Mouse (Mus musculus): ENCODE data around the gene 2810004N23Rik. TPM values are rescaled to one million over a fixed set of nuclear protein-coding genes. Genes with fewer than 3 reads are reported as not detected.

2810004N23Rik gene
- polyA plus RNA-seq, 1 experiment from 2014 or later, result 40.8 TPM

GRCm38 (mm10) chr8:124892596-124892995 is 29.7 kb upstream of the 2810004N23Rik start:
- Histone ChIP-seq H3K4me2 (no peak overlapping the region), H3K4me1 (peaks cover 39% of the 10 kb centered on the region), H3K4me3 (no peak overlapping the region), H3K27ac (no peak overlapping the region), H3K36me3 (peaks cover 85% of the 10 kb centered on the region), H3K9me3 (replicated peaks) (peaks cover 7% of the 10 kb centered on the region; the same call in 1 of the 2 replicates), H3K27me3 (replicated peaks) (no peaks in the 10 kb centered on the region), H3K9ac (no peak overlapping the region)
- 77% methylated on average over 3 of the region's 3 CpGs for WGBS (ENCODE audit: insufficient replicate concordance)
- ATAC-seq, result no peak

GRCm38 (mm10) chr8:124888385-124888784 is 25.5 kb upstream of the 2810004N23Rik start:
- Histone ChIP-seq H3K27ac (no peak overlapping the region), H3K4me2 (no peak overlapping the region), H3K27me3 (replicated peaks) (no peaks in the 10 kb centered on the region), H3K36me3 (peaks cover 98% of the 10 kb centered on the region), H3K4me1 (peaks cover 8% of the 10 kb centered on the region), H3K9ac (no peak overlapping the region), H3K9me3 (replicated peaks) (peaks cover 7% of the 10 kb centered on the region; the same call in 1 of the 2 replicates), H3K4me3 (no peak overlapping the region)
- WGBS (ENCODE audit: insufficient replicate concordance), result 83% methylated on average over 5 of the region's 5 CpGs
- ATAC-seq, result no peak

DNA sequence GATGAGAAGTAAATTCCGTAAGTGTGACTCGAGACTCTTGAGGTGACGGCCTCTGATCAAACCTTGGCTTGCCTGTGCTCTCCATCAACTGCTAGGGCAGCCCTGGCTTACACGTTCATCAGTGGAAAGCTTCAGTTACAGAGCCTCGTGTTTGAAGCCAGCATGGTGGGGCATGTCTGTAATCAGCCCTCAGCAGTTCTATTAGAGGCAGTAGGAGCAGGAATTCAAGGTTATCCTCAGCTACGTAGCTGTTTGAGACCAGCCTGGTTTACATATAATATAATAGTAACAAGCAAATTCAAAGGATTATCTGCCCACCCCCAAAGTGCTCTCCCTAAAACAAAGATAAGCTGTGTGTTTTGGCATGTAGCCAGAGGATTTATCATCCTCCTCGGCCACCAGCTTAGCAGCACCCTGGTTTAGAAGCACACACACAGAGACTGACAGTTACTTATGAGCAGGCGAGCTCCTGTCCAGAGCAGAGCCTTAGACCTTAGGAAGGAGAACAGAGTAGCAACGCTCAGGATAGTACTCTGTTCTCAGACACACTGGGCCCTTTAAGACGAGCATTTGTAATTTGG is 16.1 kb upstream of the 2810004N23Rik start:
- Histone ChIP-seq H3K4me2 (no peak overlapping the region), H3K4me1 (0 out of 2 replicates have a peak, but pooled peaks cover 9% of the 10 kb centered on the region), H3K9ac (no peak overlapping the region), H3K4me3 (no peak overlapping the region), H3K36me3 (peaks cover 100% of the 10 kb centered on the region), H3K27me3 (replicated peaks) (no peaks in the 10 kb centered on the region), H3K9me3 (replicated peaks) (no peaks in the 10 kb centered on the region), H3K27ac (no peak overlapping the region)
- peak; percentile 22; the same call in 1 of the 2 replicates for ATAC-seq
- 73% methylated on average over 10 of the region's 10 CpGs for WGBS (ENCODE audit: insufficient replicate concordance)

DNA sequence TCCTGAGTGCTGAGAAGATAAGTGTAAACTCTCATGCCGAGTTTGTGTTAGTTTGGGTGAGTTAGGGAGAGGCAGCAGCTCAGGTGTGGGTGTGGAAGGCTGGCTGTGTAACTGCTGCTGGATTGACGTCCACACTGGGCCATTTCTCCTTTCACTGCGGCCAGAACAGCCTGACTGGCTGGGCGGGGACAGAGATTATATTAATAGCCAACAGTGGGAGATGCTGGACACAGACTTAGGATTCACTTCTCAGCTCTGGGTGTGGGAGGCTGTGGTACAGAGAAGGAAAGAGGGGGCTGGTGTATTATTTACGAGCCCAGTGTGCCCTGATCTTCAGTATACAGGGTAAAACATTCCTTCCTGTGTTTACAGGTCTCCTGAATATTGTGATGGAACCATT is 15.2 kb upstream of the 2810004N23Rik start:
- no peak overlapping the region for H3K4me2 ChIP-seq
- H3K36me3 ChIP-seq, result peaks cover 100% of the 10 kb centered on the region
- H3K4me1 ChIP-seq, result 0 out of 2 replicates have a peak, but pooled peaks cover 9% of the 10 kb centered on the region

DNA sequence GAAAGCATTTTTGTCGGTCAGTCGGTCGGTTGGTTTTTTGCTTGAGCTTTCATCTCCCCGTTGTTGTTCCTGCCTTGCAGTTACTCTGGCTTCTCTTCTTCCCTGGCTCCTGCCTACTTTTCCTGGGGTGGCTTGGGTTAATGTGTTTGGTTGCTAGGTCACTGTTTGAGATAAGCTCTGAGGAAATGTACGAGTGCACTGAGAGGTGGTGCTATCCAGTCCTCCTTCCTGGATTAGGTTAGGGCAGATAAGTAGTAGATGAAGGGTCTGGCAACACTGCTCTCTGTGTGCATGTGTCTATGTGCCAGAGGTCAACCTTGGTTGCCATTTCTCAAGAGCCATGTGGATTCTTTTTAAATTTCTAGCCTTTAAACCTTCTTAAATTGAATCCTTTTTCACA is 9.8 kb upstream of the 2810004N23Rik start:
- H3K27ac ChIP-seq, result no peak overlapping the region
- H3K4me2 ChIP-seq, result no peak overlapping the region
- H3K9ac ChIP-seq, result no peak overlapping the region
- H3K4me1 ChIP-seq, result peaks cover 30% of the 10 kb centered on the region; the same call in 1 of the 2 replicates
- WGBS (ENCODE audit: insufficient replicate concordance), result 63% methylated on average over 5 of the region's 5 CpGs
- no peaks in the 10 kb centered on the region for H3K9me3 ChIP-seq (replicated peaks)
- H3K27me3 ChIP-seq (replicated peaks), result no peaks in the 10 kb centered on the region
- no peak overlapping the region for H3K4me3 ChIP-seq
- peaks cover 84% of the 10 kb centered on the region for H3K36me3 ChIP-seq
- ATAC-seq, result no peak

More for the DNA sequence above, 15.2 kb upstream of the 2810004N23Rik start:
- Histone ChIP-seq H3K4me3 (no peak overlapping the region), H3K9ac (no peak overlapping the region), H3K27ac (no peak overlapping the region), H3K27me3 (replicated peaks) (no peaks in the 10 kb centered on the region), H3K9me3 (replicated peaks) (no peaks in the 10 kb centered on the region)
- ATAC-seq, result no peak
- WGBS (ENCODE audit: insufficient replicate concordance), result 73% methylated on average over 5 of the region's 5 CpGs

DNA sequence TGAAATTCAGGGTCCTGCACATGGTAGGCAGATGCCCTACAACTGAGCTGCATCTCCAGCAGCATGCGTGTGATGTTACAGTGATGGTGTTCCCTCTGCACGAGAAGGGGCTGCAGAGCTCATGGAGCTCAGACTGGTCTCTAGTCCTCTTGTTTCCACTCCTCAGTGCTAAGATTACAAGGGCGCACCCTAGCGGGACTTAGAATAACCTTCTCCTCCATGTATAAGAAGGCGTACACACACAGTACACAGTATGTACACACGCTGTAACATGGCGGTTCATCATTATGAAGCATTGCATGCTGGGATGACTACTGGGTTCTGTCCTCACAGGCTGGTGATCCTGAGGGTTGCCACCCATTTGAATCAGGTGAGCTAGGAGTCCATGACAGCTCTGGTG is 9.2 kb upstream of the 2810004N23Rik start:
- WGBS (ENCODE audit: insufficient replicate concordance), result 86% methylated on average over 7 of the region's 7 CpGs
- peaks cover 84% of the 10 kb centered on the region for H3K36me3 ChIP-seq
- H3K9me3 ChIP-seq (replicated peaks), result no peaks in the 10 kb centered on the region
- no peak overlapping the region for H3K4me3 ChIP-seq
- H3K9ac ChIP-seq, result no peak overlapping the region
- no peak overlapping the region for H3K27ac ChIP-seq
- ATAC-seq, result 0 out of 2 replicates have a peak, but pooled peaks have one; percentile 30
- H3K4me2 ChIP-seq, result no peak overlapping the region
- H3K4me1 ChIP-seq, result peaks cover 36% of the 10 kb centered on the region
- H3K27me3 ChIP-seq (replicated peaks), result no peaks in the 10 kb centered on the region

DNA sequence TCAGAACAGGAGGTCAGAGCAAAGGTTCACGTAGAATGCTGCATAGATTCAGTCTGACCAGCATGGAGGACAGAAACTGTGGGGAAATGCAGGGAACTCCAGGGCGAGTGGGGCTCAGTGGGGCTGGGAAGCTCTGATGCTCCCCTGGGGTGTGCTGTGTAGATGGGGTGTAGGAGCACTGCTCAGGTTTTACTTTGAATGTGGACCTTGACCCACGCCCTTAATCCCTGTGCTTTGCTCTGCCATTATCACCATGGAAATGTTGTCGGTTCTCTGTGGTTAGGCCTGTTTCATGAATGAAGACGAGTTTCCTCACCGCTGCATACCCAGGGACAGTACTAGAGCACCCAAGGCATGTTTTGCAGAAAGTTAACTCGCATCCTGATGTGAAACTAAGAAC is 8.6 kb upstream of the 2810004N23Rik start:
- no peak for ATAC-seq
- Histone ChIP-seq H3K9me3 (replicated peaks) (no peaks in the 10 kb centered on the region), H3K9ac (no peak overlapping the region), H3K4me1 (peaks cover 42% of the 10 kb centered on the region), H3K27me3 (replicated peaks) (no peaks in the 10 kb centered on the region), H3K4me3 (no peak overlapping the region), H3K4me2 (no peak overlapping the region), H3K36me3 (peaks cover 79% of the 10 kb centered on the region), H3K27ac (no peak overlapping the region)
- 82% methylated on average over 7 of the region's 7 CpGs for WGBS (ENCODE audit: insufficient replicate concordance)

DNA sequence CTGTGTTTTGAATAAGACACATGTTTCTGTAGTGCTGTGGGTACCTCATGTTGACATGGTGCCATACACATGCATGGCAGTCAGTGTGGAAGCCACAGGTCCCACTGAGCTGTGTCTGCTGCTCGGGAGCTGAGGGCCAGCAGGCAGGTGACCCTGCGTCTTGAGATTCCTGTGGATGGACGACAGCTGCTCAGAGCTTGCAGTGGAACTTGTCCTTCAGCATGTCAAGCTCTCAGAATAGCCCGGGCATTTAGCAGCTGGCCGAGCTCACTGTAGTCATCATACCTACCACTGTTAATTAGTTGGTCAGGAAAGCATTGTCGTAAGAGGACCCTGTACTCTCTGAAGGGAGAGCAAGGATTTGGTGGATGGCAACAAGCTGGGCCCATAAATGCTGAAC is 6.8 kb upstream of the 2810004N23Rik start:
- 83% methylated on average over 6 of the region's 6 CpGs for WGBS (ENCODE audit: insufficient replicate concordance)
- Histone ChIP-seq H3K9me3 (replicated peaks) (no peaks in the 10 kb centered on the region), H3K4me1 (peaks cover 60% of the 10 kb centered on the region), H3K9ac (no peak overlapping the region), H3K27ac (no peak overlapping the region), H3K27me3 (replicated peaks) (no peaks in the 10 kb centered on the region), H3K4me3 (no peak overlapping the region), H3K36me3 (peaks cover 71% of the 10 kb centered on the region), H3K4me2 (no peak overlapping the region)
- no peak for ATAC-seq

- no peak overlapping the region for H3K4me3 ChIP-seq
- WGBS (ENCODE audit: insufficient replicate concordance), result 48% methylated on average over 2 of the region's 2 CpGs
- H3K36me3 ChIP-seq, result peaks cover 45% of the 10 kb centered on the region
- no peaks in the 10 kb centered on the region for H3K27me3 ChIP-seq (replicated peaks)
- H3K9ac ChIP-seq, result no peak overlapping the region
- no peaks in the 10 kb centered on the region for H3K9me3 ChIP-seq (replicated peaks)
- H3K4me2 ChIP-seq, result 0 out of 2 replicates have a peak overlapping the region, but pooled peaks have one; percentile 4
- H3K27ac ChIP-seq, result no peak overlapping the region; the same call in 1 of the 2 replicates
- ATAC-seq, result no peak
- peaks cover 69% of the 10 kb centered on the region for H3K4me1 ChIP-seq
These were observed 4.2 kb upstream of the 2810004N23Rik start for GRCm38 (mm10) chr8:124867126-124867525.

DNA sequence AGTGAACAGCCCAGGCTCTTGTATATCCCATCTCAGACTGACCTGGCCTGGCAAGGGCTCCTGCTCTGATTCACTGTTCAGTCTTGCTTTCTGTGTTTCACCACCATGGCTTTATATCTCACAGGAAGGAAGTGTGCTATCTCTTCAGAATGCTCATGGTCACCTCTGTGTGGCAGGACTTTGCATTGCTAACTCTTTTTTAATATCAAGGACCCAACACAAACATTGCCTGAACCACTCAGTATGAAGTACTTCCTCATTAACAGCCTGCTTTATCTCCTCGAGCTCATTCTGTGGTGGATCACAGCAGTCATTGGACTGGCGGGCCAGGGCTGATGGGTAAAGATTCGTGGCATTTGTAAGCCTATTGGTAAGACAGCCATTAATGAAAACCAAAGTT is 3.7 kb upstream of the 2810004N23Rik start:
- H3K4me2 ChIP-seq, result 0 out of 2 replicates have a peak overlapping the region, but pooled peaks have one; percentile 4
- peaks cover 41% of the 10 kb centered on the region for H3K36me3 ChIP-seq
- 12% methylated on average over 3 of the region's 3 CpGs for WGBS (ENCODE audit: insufficient replicate concordance)
- ATAC-seq, result no peak
- no peaks in the 10 kb centered on the region for H3K9me3 ChIP-seq (replicated peaks)
- no peak overlapping the region for H3K9ac ChIP-seq
- H3K27ac ChIP-seq, result no peak overlapping the region; the same call in 1 of the 2 replicates
- H3K4me3 ChIP-seq, result no peak overlapping the region
- H3K4me1 ChIP-seq, result peaks cover 71% of the 10 kb centered on the region
- no peaks in the 10 kb centered on the region for H3K27me3 ChIP-seq (replicated peaks)

GRCm38 (mm10) chr8:124863729-124864128 is 809 bp upstream of the 2810004N23Rik start:
- Histone ChIP-seq H3K4me2 (peak overlapping the region; percentile 86), H3K27me3 (replicated peaks) (no peaks in the 10 kb centered on the region), H3K36me3 (peaks cover 46% of the 10 kb centered on the region), H3K4me1 (peaks cover 80% of the 10 kb centered on the region), H3K9ac (peak overlapping the region; percentile 92), H3K27ac (peak overlapping the region; percentile 89), H3K9me3 (replicated peaks) (no peaks in the 10 kb centered on the region), H3K4me3 (peak overlapping the region; percentile 95)
- no peak for ATAC-seq
- 3% methylated on average over 8 of the region's 8 CpGs for WGBS (ENCODE audit: insufficient replicate concordance)

- Histone ChIP-seq H3K36me3 (peaks cover 49% of the 10 kb centered on the region), H3K4me3 (peak overlapping the region; percentile 95), H3K4me2 (peak overlapping the region; percentile 86), H3K9ac (peak overlapping the region; percentile 92), H3K27me3 (replicated peaks) (no peaks in the 10 kb centered on the region), H3K9me3 (replicated peaks) (no peaks in the 10 kb centered on the region), H3K4me1 (peaks cover 85% of the 10 kb centered on the region), H3K27ac (peak overlapping the region; percentile 89)
- no peak; the same call in 1 of the 2 replicates for ATAC-seq
- under 1% methylated on average over 33 of the region's 33 CpGs for WGBS (ENCODE audit: insufficient replicate concordance)
These were observed 300 bp upstream of the 2810004N23Rik start for GRCm38 (mm10) chr8:124863163-124863677.

Measured in liver, embryonic 12.5 days (tissue).